Mouse (Mus musculus): ENCODE data around the gene Cyp2d12.
"Not testable (repeated sequence)": the region's sequence is repeated elsewhere in the genome, so short reads cannot be mapped to it uniquely, and the experiment has no call there.

- TF ChIP-seq CTCF, EP300 (IDR thresholded peaks at IDR 0.05; ENCODE audit: low read depth): not testable (repeated sequence)
These were observed 11.9 kb upstream of the Cyp2d12 start for GRCm38 (mm10) chr15:82542976-82543375.
